Mouse (Mus musculus): ENCODE measurements around the gene Gnb4. TPM values are rescaled to one million over a fixed set of nuclear protein-coding genes. Genes with fewer than 3 reads are reported as not detected.

Gnb4 gene
- polyA plus RNA-seq (2017; shearing (Covaris generic)), result 2.7 TPM

DNA sequence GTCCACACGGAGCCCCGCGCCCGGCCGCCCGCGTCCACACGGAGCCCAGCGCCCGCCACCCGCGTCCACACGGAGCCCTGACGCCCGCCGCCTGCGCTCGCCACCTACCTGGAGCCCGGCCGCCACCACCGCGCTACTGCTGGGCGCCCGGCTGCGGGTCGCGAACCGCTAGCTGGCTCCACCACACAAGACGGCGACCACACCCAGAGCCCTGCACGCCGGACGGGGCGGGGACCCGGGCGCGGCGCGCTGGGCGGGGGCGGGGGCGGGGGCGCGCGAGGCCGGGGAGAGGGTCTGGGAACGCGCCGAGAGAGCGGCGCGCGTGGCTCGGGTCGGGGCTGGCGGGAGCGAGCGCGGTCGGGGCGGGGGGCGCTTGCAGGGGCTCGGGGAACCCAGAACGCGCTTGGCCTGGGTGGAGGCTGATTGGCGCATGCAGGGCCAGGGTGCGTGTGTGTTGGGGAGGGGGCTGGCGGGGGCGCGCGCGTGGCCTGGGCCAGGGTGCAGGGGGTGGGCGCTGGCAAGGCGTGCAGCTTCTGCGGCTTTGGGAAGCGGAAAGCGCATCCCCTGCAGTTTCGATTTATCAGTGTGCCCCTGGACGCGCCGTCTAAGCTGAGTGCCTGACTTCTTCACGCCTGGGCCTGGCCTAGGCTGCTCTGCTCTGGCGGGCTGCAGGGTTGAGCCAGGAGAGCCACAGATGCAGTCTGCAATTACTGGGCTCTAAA lies at the start of gene Gnb4:
Gnb4 (minus strand) TSS at position 255 of the 722 bp plus-strand sequence.

Other genes with a start within 250 kb of the Gnb4 start
- gene Pik3ca, start 218.9 kb downstream of the Gnb4 start, polyA plus RNA-seq (2017; shearing (Covaris generic)), result 31.4 TPM
- 0.21 TPM for gene Kcnmb3, start 124.4 kb downstream of the Gnb4 start, polyA plus RNA-seq (2017; shearing (Covaris generic))
- 63.7 TPM for gene Zfp639, start 106.3 kb downstream of the Gnb4 start, polyA plus RNA-seq (2017; shearing (Covaris generic))
- 21.9 TPM for gene Mfn1, start 87.1 kb downstream of the Gnb4 start, polyA plus RNA-seq (2017; shearing (Covaris generic))
- gene Actl6a, start 89.7 kb upstream of the Gnb4 start, polyA plus RNA-seq (2017; shearing (Covaris generic)), result 82.6 TPM
- gene Ndufb5, start 120.4 kb upstream of the Gnb4 start, polyA plus RNA-seq (2017; shearing (Covaris generic)), result 126 TPM
- gene Mrpl47, start 121.0 kb upstream of the Gnb4 start, polyA plus RNA-seq (2017; shearing (Covaris generic)), result 14.4 TPM
- gene Usp13, start 201.0 kb upstream of the Gnb4 start, polyA plus RNA-seq (2017; shearing (Covaris generic)), result not detected